Mouse (Mus musculus) megakaryocyte, embryonic 14.5 days (primary cell): ENCODE measurements at regions not wholly inside any gene's neighbourhood (a gene's known extent, or its start where the extent isn't known, plus 50 kb on each side); places are given as distances from the start of the nearest gene placed in this dataset.

Experiments
- H3K27me3 ChIP-seq: replicated peaks from 2 replicates; pipeline ENCODE3; 2012; ENCODE audit warnings: inconsistent platforms
- H3K36me3 ChIP-seq: replicated peaks from 2 replicates; pipeline ENCODE3; 2012; ENCODE audit warnings: low read length, inconsistent platforms, mixed read lengths
- H3K4me1 ChIP-seq: 2 replicates; pipeline ENCODE4 v1.6.1; 2012; ENCODE audit warnings: inconsistent platforms
- H3K4me3 ChIP-seq: replicated peaks from 2 replicates; pipeline ENCODE3; 2012; ENCODE audit warnings: moderate library complexity, mild to moderate bottlenecking, inconsistent platforms
- H3K9me3 ChIP-seq: 2 replicates; pipeline ENCODE4 v1.6.1; 2012; ENCODE audit warnings: inconsistent platforms
- FLI1 ChIP-seq: IDR thresholded peaks from 2 replicates; pipeline ENCODE4 v1.6.1; 2012; ENCODE audit warnings: low read length, inconsistent platforms, mixed read lengths
- GATA1 ChIP-seq: IDR thresholded peaks from 3 replicates; pipeline ENCODE4 v1.6.1; 2012; ENCODE audit warnings: mixed read lengths, low read length, inconsistent platforms, borderline replicate concordance

DNA sequence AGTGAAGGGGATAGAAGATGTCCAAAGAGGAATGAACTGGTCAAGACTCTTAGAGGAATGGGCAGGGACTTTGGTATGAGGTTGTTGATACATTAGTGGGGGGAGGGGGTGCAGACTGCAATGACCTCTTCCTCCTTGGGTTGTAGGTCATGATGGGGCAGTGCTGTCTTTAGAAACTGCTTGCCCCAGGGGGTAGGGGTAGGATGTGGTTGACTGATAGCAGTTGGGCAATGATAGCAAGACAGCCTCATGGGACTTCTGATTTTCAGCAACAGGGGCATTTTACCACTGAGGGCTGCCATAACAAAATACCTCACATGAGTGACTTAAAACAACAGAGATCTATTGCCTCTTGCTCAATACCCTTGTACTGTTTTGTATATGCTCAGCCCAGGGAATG lies 63.5 kb upstream of the 1700017B05Rik start:
- Histone ChIP-seq H3K9me3 (peaks cover 24% of the 10 kb centered on the region), H3K27me3 (peaks cover 4% of the 10 kb centered on the region), H3K36me3 (peaks cover 5% of the 10 kb centered on the region), H3K4me3 (no peak overlapping the region), H3K4me1 (peaks cover 23% of the 10 kb centered on the region)
- TF ChIP-seq FLI1 (no peak), GATA1 (no peak)

DNA sequence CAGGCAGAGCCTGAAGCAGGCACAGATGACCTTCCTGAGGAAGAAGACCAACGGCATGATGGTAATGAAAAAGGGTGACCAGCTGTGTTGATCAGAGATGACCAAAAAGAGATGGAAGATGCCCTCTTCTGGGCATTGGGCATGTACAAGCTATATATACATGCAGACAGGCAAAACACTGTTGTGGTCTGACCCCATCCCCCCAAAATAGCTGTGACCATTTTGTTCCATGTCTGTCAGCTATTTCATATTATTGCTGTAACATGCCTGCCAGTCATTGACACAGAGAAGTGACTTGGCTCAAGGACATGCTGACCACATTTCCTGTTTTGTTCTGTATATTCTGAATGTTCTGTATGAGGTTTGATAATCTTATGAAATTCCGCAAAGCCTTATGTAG lies 56.6 kb upstream of the 1700017B05Rik start:
- H3K4me3 ChIP-seq = no peak overlapping the region
- H3K36me3 ChIP-seq = no peaks in the 10 kb centered on the region
- H3K4me1 ChIP-seq = peaks cover 36% of the 10 kb centered on the region
- H3K27me3 ChIP-seq = peaks cover 7% of the 10 kb centered on the region
- TF ChIP-seq GATA1 = no peak
- no peak for TF ChIP-seq FLI1
- H3K9me3 ChIP-seq = peaks cover 26% of the 10 kb centered on the region

DNA sequence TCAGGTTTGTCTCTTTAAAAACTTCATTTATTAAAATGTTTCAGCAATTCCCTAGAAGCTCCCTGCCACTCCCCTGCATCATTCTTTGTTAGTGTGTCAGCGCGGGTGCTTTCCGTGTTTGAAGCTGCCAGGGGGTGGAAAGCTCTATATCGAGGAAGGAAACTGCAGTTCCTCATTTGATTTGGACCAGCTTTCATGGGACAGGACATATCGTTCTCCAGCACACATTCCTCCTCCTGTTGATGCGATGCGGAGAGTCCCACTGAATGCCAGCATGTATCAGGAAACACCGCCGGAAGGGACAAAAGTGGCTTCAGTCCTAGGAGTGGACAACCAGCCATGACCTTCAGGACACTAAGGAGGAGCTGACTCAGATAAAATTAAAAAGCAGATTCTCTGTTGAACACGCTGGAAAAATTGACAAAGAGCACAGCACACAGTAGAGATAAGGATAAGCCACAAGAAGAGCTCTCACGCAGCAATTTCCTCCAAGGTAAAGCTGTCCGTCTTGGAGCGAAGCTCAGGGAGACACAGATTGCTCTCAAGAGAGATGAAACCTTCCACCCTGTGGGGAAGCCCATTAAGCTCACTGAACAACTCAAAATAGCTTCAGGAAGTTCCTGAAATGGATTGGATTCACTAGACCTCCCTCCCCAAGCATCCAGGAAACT lies 55.3 kb upstream of the 1700017B05Rik start:
- no peak for TF ChIP-seq FLI1
- no peak for TF ChIP-seq GATA1
- Histone ChIP-seq H3K4me3 (peak overlapping the region; percentile 67), H3K4me1 (peaks cover 40% of the 10 kb centered on the region), H3K36me3 (no peaks in the 10 kb centered on the region), H3K27me3 (peaks cover 9% of the 10 kb centered on the region), H3K9me3 (peaks cover 20% of the 10 kb centered on the region)

- H3K4me3 ChIP-seq = no peak overlapping the region
Measured at GRCm38 (mm10) chr9:57315032-57315660, 52.7 kb upstream of the 1700017B05Rik start.

DNA sequence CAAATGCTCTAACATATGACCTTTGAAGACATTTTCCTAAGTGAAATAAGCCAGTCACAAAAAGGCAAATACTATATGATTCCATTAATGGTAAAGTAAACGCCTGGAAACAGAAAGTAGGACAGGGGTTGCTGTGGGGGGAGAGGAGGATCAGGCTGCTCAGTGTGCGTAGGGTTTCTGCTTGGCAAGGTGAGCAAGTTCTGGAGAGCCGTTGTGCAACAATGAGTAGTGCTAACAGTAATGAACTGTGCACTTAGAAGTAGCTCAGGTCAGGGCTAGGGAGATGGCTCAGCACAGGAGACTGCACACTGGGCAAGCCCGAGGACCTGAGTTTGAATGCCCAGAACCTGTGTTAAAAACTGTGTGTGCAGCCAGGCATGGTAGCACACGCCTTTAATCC lies 51.5 kb upstream of the 1700017B05Rik start:
- Histone ChIP-seq H3K36me3 (no peaks in the 10 kb centered on the region), H3K4me3 (no peak overlapping the region), H3K4me1 (peaks cover 47% of the 10 kb centered on the region), H3K9me3 (peaks cover 10% of the 10 kb centered on the region), H3K27me3 (peaks cover 9% of the 10 kb centered on the region)
- TF ChIP-seq FLI1 (no peak), GATA1 (no peak)

More at GRCm38 (mm10) chr9:57315032-57315660, 52.7 kb upstream of the 1700017B05Rik start:
- Histone ChIP-seq H3K4me1 (peaks cover 44% of the 10 kb centered on the region), H3K9me3 (peaks cover 10% of the 10 kb centered on the region), H3K27me3 (peaks cover 9% of the 10 kb centered on the region), H3K36me3 (no peaks in the 10 kb centered on the region)
- TF ChIP-seq FLI1 (no peak), GATA1 (no peak)

DNA sequence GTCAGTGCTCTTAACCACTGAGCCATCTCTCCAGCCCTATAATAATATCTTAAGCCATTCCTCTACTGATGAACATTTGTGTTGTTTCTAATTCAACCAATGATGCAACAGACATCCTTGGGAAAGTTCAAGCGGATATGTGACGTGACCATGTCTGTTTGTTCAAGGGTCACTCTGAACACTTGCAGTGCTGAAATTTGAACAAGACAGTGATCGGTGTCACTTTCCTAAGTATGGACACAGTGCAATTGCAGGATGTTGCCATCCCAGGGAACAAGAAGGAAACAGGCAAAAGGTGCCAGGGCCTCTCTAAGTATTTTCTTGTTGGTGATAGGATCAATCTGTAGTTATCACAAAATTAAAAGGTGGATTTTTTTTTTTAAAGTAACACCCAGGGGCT lies 50.1 kb upstream of the 1700017B05Rik start:
- TF ChIP-seq FLI1 (no peak), GATA1 (no peak)
- Histone ChIP-seq H3K4me3 (no peak overlapping the region), H3K36me3 (no peaks in the 10 kb centered on the region), H3K27me3 (peaks cover 9% of the 10 kb centered on the region), H3K9me3 (peaks cover 5% of the 10 kb centered on the region), H3K4me1 (peaks cover 44% of the 10 kb centered on the region)
